Mouse (Mus musculus): ENCODE data around the gene Tnip1. TPM values are rescaled to one million over a fixed set of nuclear protein-coding genes. Genes with fewer than 3 reads are reported as not detected.

Gene Tnip1
- polyA plus RNA-seq, 1 experiment from 2014 or later: 8.8 TPM

GRCm38 (mm10) chr11:54876031-54876430 is 86.7 kb downstream of the Tnip1 start:
- Histone ChIP-seq H3K27ac (no peak overlapping the region), H3K27me3 (ENCODE audit: poor library complexity, severe bottlenecking) (no peaks in the 10 kb centered on the region), H3K9me3 (no peaks in the 10 kb centered on the region), H3K36me3 (replicated peaks) (peaks cover 46% of the 10 kb centered on the region), H3K4me3 (no peak overlapping the region), H3K4me1 (peaks cover 4% of the 10 kb centered on the region)
- DNase-seq (ENCODE audit: extremely low spot score, low spot score): no peak
- WGBS: 93% methylated on average over 5 of the region's 5 CpGs

- Histone ChIP-seq H3K27me3 (ENCODE audit: poor library complexity, severe bottlenecking) (no peaks in the 10 kb centered on the region), H3K4me1 (peaks cover 25% of the 10 kb centered on the region), H3K9me3 (no peaks in the 10 kb centered on the region), H3K27ac (no peak overlapping the region), H3K4me3 (no peak overlapping the region), H3K36me3 (replicated peaks) (peaks cover 76% of the 10 kb centered on the region)
- DNase-seq (ENCODE audit: extremely low spot score, low spot score): no peak
- WGBS: 85% methylated on average over 7 of the region's 7 CpGs
These were observed 90.7 kb downstream of the Tnip1 start for GRCm38 (mm10) chr11:54871831-54872537.

DNA sequence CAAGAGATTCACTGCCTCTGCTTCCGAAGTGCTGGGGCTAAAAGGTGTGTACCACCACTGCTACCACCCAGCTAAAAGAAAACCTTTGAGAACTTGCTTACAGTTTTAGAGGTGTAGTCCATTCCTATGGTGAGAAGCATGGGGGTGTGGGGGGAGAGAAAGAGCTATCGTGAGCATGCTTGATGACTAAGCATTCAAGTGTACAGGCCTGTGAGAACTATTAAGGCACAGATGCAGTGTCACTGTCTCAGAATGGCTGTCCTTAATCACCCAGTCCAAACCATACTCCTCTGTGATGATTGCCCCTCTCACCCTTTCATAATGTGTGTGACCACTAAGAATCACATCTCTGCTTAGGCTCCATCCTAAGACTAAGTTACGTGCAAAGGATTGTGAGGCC is 93.4 kb downstream of the Tnip1 start:
- DNase-seq (ENCODE audit: extremely low spot score, low spot score): no peak
- Histone ChIP-seq H3K27me3 (ENCODE audit: poor library complexity, severe bottlenecking) (no peaks in the 10 kb centered on the region), H3K4me1 (peaks cover 37% of the 10 kb centered on the region), H3K36me3 (replicated peaks) (peaks cover 64% of the 10 kb centered on the region), H3K27ac (no peak overlapping the region), H3K4me3 (no peak overlapping the region), H3K9me3 (no peaks in the 10 kb centered on the region)
- whole genome bisulfite sequencing: 93% methylated on average over 3 of the region's 3 CpGs

- Histone ChIP-seq H3K4me3 (peak overlapping the region; percentile 97), H3K9me3 (no peaks in the 10 kb centered on the region), H3K27me3 (ENCODE audit: poor library complexity, severe bottlenecking) (no peaks in the 10 kb centered on the region), H3K4me1 (peaks cover 37% of the 10 kb centered on the region), H3K27ac (no peak overlapping the region), H3K36me3 (replicated peaks) (peaks cover 55% of the 10 kb centered on the region)
- DNase-seq (ENCODE audit: extremely low spot score, low spot score): no peak
- WGBS: 77% methylated on average over 2 of the region's 2 CpGs
These were observed 94.3 kb downstream of the Tnip1 start for GRCm38 (mm10) chr11:54868445-54868844.

DNA sequence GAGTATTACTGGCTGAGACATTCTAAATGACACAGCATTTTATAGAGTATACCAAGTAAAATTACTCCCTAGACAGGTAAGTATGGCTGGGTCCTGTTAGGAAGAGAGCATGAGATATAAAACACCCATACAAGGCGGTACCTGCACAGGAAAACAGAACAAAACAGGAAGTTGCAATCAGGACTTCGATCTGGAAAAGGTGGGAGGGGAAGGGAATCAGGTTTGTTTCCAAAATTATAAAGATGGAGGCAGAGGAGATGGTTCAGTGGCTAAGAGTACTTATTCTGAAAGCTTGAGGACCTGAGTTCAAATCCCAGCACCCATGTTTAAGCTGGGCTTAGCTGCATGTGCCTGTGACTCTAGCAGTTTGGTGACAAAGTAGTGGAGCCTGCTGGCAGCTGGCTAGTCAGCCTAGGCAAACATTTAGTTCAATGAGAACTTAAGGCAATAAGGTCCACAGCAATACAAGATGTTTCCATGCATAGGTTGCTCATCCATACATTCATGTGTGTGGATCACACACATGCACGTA is 94.7 kb downstream of the Tnip1 start:
- Histone ChIP-seq H3K9me3 (no peaks in the 10 kb centered on the region), H3K4me3 (peak overlapping the region; percentile 97), H3K4me1 (peaks cover 39% of the 10 kb centered on the region), H3K27me3 (ENCODE audit: poor library complexity, severe bottlenecking) (no peaks in the 10 kb centered on the region), H3K27ac (no peak overlapping the region), H3K36me3 (replicated peaks) (peaks cover 50% of the 10 kb centered on the region)
- WGBS: 88% methylated on average over 3 of the region's 3 CpGs
- no peak for DNase-seq (ENCODE audit: extremely low spot score, low spot score)

DNA sequence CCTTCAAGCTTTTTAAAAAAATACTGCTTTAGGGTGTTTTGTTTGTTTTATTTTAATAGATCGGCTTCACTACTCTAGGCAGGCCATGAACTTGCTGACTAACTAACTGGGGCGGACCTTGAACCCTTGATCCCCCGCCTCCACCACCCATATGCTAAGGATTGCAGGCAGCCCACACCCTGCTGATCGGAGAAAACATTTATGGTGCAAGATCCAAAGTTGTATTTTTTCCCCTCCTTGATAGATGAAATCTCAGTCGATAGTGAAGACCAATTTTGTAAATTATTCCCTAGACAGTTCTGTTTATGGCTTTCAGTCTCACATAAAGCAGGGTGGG is 95.7 kb downstream of the Tnip1 start:
- 7% methylated on average over 5 of the region's 5 CpGs for WGBS
- peak overlapping the region; percentile 99 for H3K27ac ChIP-seq

DNA sequence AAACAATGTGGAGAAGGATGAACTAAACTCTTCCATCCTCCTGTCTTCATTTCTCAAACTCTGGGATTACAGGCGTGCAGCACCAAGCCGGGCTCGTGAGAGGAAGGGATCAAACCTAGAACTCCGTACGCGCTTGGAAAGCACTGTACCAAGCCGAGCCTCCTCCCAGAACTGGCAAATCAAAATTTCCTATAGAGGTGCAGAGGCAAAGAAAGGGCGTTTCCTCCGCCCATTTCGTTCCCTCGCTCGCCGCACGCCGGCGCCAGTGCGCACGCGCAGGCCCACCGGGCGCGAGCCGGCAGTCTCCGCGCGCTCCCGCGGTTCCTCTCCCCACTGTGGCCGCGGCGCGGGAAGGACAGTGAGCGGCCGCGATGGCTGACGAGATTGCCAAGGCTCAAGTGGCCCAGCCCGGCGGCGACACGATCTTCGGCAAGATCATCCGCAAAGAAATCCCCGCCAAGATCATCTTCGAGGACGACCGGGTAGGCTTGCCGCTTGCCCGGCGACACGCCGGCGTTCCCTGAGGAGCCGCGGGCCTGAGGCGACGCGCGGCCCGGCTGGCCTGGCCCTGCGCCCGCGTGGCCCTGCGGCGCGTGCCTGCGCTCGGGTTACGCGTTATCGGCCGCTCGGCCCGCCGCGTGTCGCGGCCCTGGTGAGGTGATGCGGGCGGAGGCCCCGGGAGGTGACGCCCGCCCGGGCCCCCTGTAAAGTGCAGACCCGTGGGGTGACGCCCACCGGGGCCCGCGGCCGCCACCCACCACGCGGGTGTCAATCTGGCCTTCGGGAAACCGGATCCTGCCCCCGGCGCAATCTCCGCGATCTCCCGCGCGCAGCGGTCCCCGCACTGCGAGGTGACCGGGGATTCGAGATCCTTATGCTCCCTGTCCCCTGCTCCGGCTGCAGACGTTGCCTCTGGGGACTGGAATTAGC is 96.3 kb downstream of the Tnip1 start, which contains the start of gene Hint1:
TSS of gene Hint1 (plus strand) at position 265 of the 930 bp plus-strand sequence.
- WGBS: under 1% methylated on average over 107 of the region's 107 CpGs
- DNase-seq (ENCODE audit: extremely low spot score, low spot score): peak; percentile 90
- Histone ChIP-seq H3K36me3 (replicated peaks) (peaks cover 34% of the 10 kb centered on the region), H3K4me3 (peak within 1 kb of the TSS; percentile 97), H3K27ac (peak within 1 kb of the TSS; percentile 99), H3K27me3 (ENCODE audit: poor library complexity, severe bottlenecking) (no peaks in the 10 kb centered on the region), H3K9me3 (no peaks in the 10 kb centered on the region), H3K4me1 (peaks cover 43% of the 10 kb centered on the region)

More for the DNA sequence above, 95.7 kb downstream of the Tnip1 start:
- no peak for DNase-seq (ENCODE audit: extremely low spot score, low spot score)
- Histone ChIP-seq H3K36me3 (replicated peaks) (peaks cover 41% of the 10 kb centered on the region), H3K9me3 (no peaks in the 10 kb centered on the region), H3K4me3 (peak overlapping the region; percentile 97), H3K4me1 (peaks cover 42% of the 10 kb centered on the region), H3K27me3 (ENCODE audit: poor library complexity, severe bottlenecking) (no peaks in the 10 kb centered on the region)

- H3K4me3 ChIP-seq: peak overlapping the region; percentile 97
- 74% methylated on average over 6 of the region's 6 CpGs for WGBS
- no peak for DNase-seq (ENCODE audit: extremely low spot score, low spot score)
- peaks cover 49% of the 10 kb centered on the region for H3K4me1 ChIP-seq
- peak overlapping the region; percentile 99 for H3K27ac ChIP-seq
- H3K27me3 ChIP-seq (ENCODE audit: poor library complexity, severe bottlenecking): no peaks in the 10 kb centered on the region
- H3K9me3 ChIP-seq: no peaks in the 10 kb centered on the region
- peaks cover 26% of the 10 kb centered on the region for H3K36me3 ChIP-seq (replicated peaks)
These were observed 97.2 kb downstream of the Tnip1 start for GRCm38 (mm10) chr11:54865330-54866085.

DNA sequence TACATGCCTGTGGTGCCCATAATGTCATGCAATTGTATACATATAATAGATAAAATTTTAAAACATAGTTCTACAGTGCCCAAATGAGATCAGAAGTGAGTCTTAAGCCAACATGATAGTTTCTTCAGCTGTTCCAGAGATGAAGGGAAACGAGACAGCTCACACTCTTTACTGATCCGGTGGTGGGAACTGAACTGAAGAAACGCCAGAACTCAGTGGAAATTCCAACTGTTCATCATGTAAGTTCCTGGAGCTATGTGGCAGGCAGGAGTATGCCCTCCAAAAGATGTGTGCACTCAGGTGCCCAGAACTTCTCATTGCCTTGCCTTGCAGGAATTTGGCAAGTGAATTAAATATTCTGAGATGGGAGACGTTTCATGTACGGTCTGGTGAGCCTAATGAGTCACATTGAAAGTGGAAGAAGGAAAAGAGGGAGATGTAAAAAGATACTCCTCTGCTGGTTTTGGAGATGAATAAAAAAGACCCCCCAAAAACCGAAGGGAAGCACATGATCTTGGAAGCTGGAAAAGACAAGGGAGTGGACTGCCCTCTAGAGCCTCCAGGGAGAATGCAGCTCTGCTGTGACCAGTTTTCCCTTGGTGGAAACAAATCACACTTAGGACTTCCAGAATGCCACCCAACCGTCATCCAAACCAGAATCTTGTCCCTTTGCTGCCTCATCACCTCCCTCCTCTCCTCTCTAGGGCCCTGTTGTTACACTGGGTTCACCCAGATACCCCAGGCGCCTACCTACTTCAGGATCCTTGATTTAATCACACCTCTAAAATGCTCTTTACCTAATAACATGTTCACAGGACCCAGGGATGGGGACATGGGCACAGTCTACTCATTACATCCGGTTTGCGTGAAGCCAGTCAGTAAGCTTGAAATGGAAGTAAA is 99.8 kb downstream of the Tnip1 start:
- no peaks in the 10 kb centered on the region for H3K9me3 ChIP-seq
- 46% methylated on average over 10 of the region's 10 CpGs for WGBS
- H3K4me1 ChIP-seq: peaks cover 46% of the 10 kb centered on the region
- no peak overlapping the region; the same call in 1 of the 2 replicates for H3K4me3 ChIP-seq
- H3K27ac ChIP-seq: no peak overlapping the region; the same call in 1 of the 2 replicates
- DNase-seq (ENCODE audit: extremely low spot score, low spot score): peak; percentile 38
- H3K36me3 ChIP-seq (replicated peaks): 0 out of 2 replicates have a peak, but pooled peaks cover 1% of the 10 kb centered on the region
- H3K27me3 ChIP-seq (ENCODE audit: poor library complexity, severe bottlenecking): no peaks in the 10 kb centered on the region

DNA sequence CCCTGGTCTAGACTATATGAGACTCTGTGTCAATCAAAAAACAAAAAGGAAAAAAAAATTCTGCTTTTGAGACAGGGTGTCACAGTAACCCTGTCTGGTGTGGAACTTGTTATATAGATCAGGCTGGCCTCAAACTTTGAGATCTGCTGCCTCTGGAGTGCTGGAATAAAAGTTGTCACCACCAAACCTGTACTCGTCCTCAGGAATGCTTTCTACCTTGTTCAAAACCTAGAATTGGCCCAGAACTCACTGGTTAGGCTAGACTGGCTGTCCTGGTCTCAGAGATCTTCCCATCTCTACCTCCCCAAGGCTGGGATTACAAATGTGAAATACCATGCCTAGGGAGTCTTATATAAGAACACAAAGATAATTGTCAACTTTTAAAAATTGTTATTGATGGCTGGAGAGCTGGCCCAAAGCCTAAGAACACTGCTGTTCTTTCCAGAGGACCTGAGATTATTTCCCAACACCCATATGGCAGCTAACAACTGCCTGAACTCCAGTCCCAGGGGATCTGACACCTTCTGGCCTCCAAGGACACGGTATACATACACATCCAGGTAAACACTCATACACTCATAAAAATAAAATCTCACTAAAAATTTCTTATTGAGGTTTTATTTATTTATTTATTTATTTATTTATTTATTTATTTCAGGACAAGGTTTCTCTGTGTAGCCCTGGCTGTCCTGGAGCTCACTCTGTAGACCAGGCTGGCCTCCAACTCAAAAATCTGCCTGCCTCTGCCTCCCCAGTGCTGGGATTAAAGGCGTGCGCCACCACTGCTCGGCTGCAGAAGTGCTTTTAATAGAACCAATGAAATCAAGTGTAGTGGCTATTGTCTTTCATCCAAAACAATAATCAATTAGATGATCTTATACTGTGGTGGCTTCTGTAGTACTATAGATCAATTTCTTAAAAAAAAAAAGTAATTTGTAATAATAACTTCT is 101.0 kb downstream of the Tnip1 start:
- Histone ChIP-seq H3K4me3 (peak overlapping the region; percentile 73; the same call in 1 of the 2 replicates), H3K27me3 (ENCODE audit: poor library complexity, severe bottlenecking) (no peaks in the 10 kb centered on the region), H3K9me3 (no peaks in the 10 kb centered on the region), H3K36me3 (replicated peaks) (no peaks in the 10 kb centered on the region), H3K27ac (peak overlapping the region; percentile 92), H3K4me1 (peaks cover 37% of the 10 kb centered on the region)
- DNase-seq (ENCODE audit: extremely low spot score, low spot score): no peak
- 93% methylated on average over 5 of the region's 5 CpGs for WGBS

Measured in forebrain, embryonic 10.5 days (tissue).